Mouse (Mus musculus): Measurements from ENCODE around the gene Gm5941.
"Not testable (repeated sequence)": the region's sequence is repeated elsewhere in the genome, so short reads cannot be mapped to it uniquely, and the experiment has no call there.

Gene Gm5941

GRCm38 (mm10) chrX:92489649-92490048 is at the start of gene Gm5941:
Gene Gm5941, plus strand, starts transcription at chrX:92489949.
- DNase-seq (ENCODE audit: low spot score): not testable (repeated sequence)

GRCm38 (mm10) chrX:92460496-92460895 is 29.3 kb upstream of the Gm5941 start:
- peak; percentile 3 for DNase-seq (ENCODE audit: low spot score)

- no peak for DNase-seq (ENCODE audit: low spot score)
These were observed 25.0 kb upstream of the Gm5941 start for GRCm38 (mm10) chrX:92464773-92465172.

GRCm38 (mm10) chrX:92498254-92498653 is 8.5 kb downstream of the Gm5941 start:
- DNase-seq (ENCODE audit: low spot score): no peak

- no peak for DNase-seq (ENCODE audit: low spot score)
These were observed 38.1 kb downstream of the Gm5941 start for GRCm38 (mm10) chrX:92527826-92528225.

Data from embryo, embryonic 10 days (tissue).